Comparison of ENCODE assay signal across 8 mouse cellular contexts in genomic region chr11:100574708-100575483, GRCm38 (mm10). TPM values are rescaled to one million over a fixed set of nuclear protein-coding genes. Genes with fewer than 3 reads are reported as not detected.
A peak's percentile ranks its signal among the peaks of the same experiment; 100 is the strongest.
DNase-seq lines count a peak whose midpoint lies in the region; TF ChIP-seq lines count a peak whose summit lies in the region.

Gene Cnp (plus strand): TSS chr11:100574904.

- H3K36me3 ChIP-seq in megakaryocyte, embryonic 14.5 days (replicated peaks; ENCODE audit: low read length), result peaks cover 42% of the 10 kb centered on the region

- no peak for TF ChIP-seq POLR2A in cortical plate, adult 2 months (IDR thresholded peaks at IDR 0.05; ENCODE audit: extremely low read depth, insufficient read depth, low read length)

- TF ChIP-seq CTCF in cortical plate, adult 2 months (IDR thresholded peaks at IDR 0.05; ENCODE audit: extremely low read depth, insufficient read depth, low read length), result 0 out of 2 replicates have a peak, but pooled peaks have one; percentile 13

- peak within 1 kb of the TSS; percentile 82 for H3K27ac ChIP-seq in cortical plate, adult 2 months (ENCODE audit: insufficient read depth, low read length)

- H3K4me1 ChIP-seq in cortical plate, adult 2 months (ENCODE audit: control insufficient read depth, insufficient read depth, low read length), result peaks cover 3% of the 10 kb centered on the region; the same call in 1 of the 2 replicates
- peaks cover 72% of the 10 kb centered on the region for H3K4me1 ChIP-seq in megakaryocyte, embryonic 14.5 days

- no peaks in the 10 kb centered on the region for H3K27me3 ChIP-seq in megakaryocyte, embryonic 14.5 days (replicated peaks)

- H3K9me3 ChIP-seq in megakaryocyte, embryonic 14.5 days, result no peaks in the 10 kb centered on the region

- intact Hi-C loops in gastrocnemius, postnatal 14 days (cut with DNase I; ENCODE audit: low total_unique reads), result loop anchor here (5.0 kb wide), 2 partner anchors 52 to 127 kb away; partner anchors contain the start of gene Dhx58

- H3K4me3 ChIP-seq in cortical plate, adult 2 months (ENCODE audit: insufficient read depth, low read length), result peak within 1 kb of the TSS; percentile 44
- peak within 1 kb of the TSS; percentile 94 for H3K4me3 ChIP-seq in megakaryocyte, embryonic 14.5 days (replicated peaks)

- peak; percentile 59 for DNase-seq in WW6 (ENCODE audit: low read depth, low spot score)
- DNase-seq in gastrocnemius, postnatal 14 days, result peak; percentile 74
- peak; percentile 90 for DNase-seq in induced T-regulatory cell, adult 2 months (ENCODE audit: low read depth)
- DNase-seq in left cerebral cortex, adult 8-10 months (ENCODE audit: low spot score in 2 of 2), result peak; percentile 50 to 66
- DNase-seq in right cerebral cortex, postnatal 10 days (ENCODE audit: low spot score in 2 of 2), result peak; percentile 77 to 80
- peak; percentile 70 to 79 for DNase-seq in urinary bladder, postnatal 4 days (ENCODE audit: low spot score in 2 of 2)

RNA-seq across cellular contexts. Expression of gene Cnp, which starts in this region (rescaled TPM):
- 396 and 492 TPM in 2 replicates for polyA plus RNA-seq in cortical plate, adult 2 months (2012; rRNA removed)
- 10 to 100 TPM; 10.7 to 32.2 TPM for total RNA-seq in gastrocnemius, postnatal 14 days (2021)
- 100 to 1,000 TPM; 220 to 251 (median 229) TPM for total RNA-seq in left cerebral cortex, adult 8-10 months (2022)
- polyA plus RNA-seq in megakaryocyte, embryonic 14.5 days (2012; ENCODE audit: insufficient read depth, low replicate concordance), result 13.3 and 17.1 TPM in 2 replicates

Comparison
In these comparisons a context has a peak if more than half of its experiments do, and no peak if none do; other contexts are left out.
1. Peak in every context shown above with its lines: DNase-seq, H3K4me3 ChIP-seq and H3K27ac ChIP-seq.
2. RNA of gene Cnp (total RNA-seq): 220 to 251 TPM in left cerebral cortex, adult 8-10 months; 10.7 to 32.2 TPM in gastrocnemius, postnatal 14 days; every median in the first group is over 4 times any median in the second.
3. RNA of gene Cnp (polyA plus RNA-seq): 396 to 492 TPM in cortical plate, adult 2 months; 13.3 to 17.1 TPM in megakaryocyte, embryonic 14.5 days; every median in the first group is over 10 times any median in the second.